Mouse (Mus musculus) limb, embryonic 14.5 days (tissue): ENCODE measurements around the gene Cd200r4. TPM values are rescaled to one million over a fixed set of nuclear protein-coding genes. Genes with fewer than 3 reads are reported as not detected.

Experiments used
- ATAC-seq: fragments of 200-750 bp; cut with Nextera tagmentation; 2 replicates; pipeline ENCODE4 v1.8.0; 2017; ENCODE audit warnings: low read depth, moderate number of reproducible peaks, moderate TSS enrichment; ENCODE audit not compliant: low FRiP score
- DNase-seq: peaks from one replicate; pipeline ENCODE4 v3.0.0-alpha.2; 2015; ENCODE audit warnings: low spot score
- H3K27ac ChIP-seq: fragments of 300-500 bp; sonication (generic); replicated peaks from 2 replicates; pipeline ENCODE4 v1.5.1; 2014; ENCODE audit warnings: low read depth, mild to moderate bottlenecking, low read length, moderate library complexity, mixed read lengths
- H3K27me3 ChIP-seq: fragments of 300-500 bp; sonication (generic); 2 replicates; pipeline ENCODE4 v1.6.1; 2014; ENCODE audit warnings: low read length, mixed read lengths; ENCODE audit not compliant: control insufficient read depth, insufficient read depth
- H3K36me3 ChIP-seq: fragments of 300-500 bp; sonication (generic); 2 replicates; pipeline ENCODE4 v1.6.1; 2014; ENCODE audit warnings: mild to moderate bottlenecking, low read length, moderate library complexity, mixed read lengths; ENCODE audit not compliant: control insufficient read depth, insufficient read depth
- H3K4me1 ChIP-seq: fragments of 300-500 bp; sonication (generic); 2 replicates; pipeline ENCODE4 v1.6.1; 2014; ENCODE audit warnings: antibody characterized with exemption, low read length, mixed read lengths; ENCODE audit not compliant: control insufficient read depth, insufficient read depth
- H3K4me2 ChIP-seq: fragments of 300-500 bp; sonication (generic); replicated peaks from 2 replicates; pipeline ENCODE4 v1.6.1; 2014; ENCODE audit warnings: low read depth, mild to moderate bottlenecking, low read length, moderate library complexity; ENCODE audit not compliant: severe bottlenecking
- H3K4me3 ChIP-seq: fragments of 300-500 bp; sonication (generic); replicated peaks from 2 replicates; pipeline ENCODE4 v1.5.1; 2014; ENCODE audit warnings: low read length
- H3K9ac ChIP-seq: fragments of 300-500 bp; sonication (generic); 2 replicates; pipeline ENCODE4 v1.6.1; 2014; ENCODE audit warnings: mild to moderate bottlenecking, low read depth, low read length, moderate library complexity; ENCODE audit not compliant: severe bottlenecking
- H3K9me3 ChIP-seq: fragments of 300-500 bp; sonication (generic); 2 replicates; pipeline ENCODE4 v1.6.1; 2016; ENCODE audit warnings: low read length; ENCODE audit not compliant: control insufficient read depth
- POLR2A ChIP-seq: fragments of 200-500 bp; IDR thresholded peaks from 2 replicates; pipeline ENCODE4 v1.8.0; 2012; ENCODE audit warnings: inconsistent platforms, mild to moderate bottlenecking, moderate library complexity, borderline replicate concordance; ENCODE audit not compliant: insufficient read depth, insufficient read length; ENCODE audit errors: extremely low read depth
- WGBS: fragments of 180-500 bp; shearing (Covaris S2); extraction: QIAGEN DNeasy Blood & Tissue Kit; methylation state at CpG from one replicate; pipeline ENCODE4 v1.1.7; 2014; 5-methylcytosine and 5-hydroxymethylcytosine counted together
- polyA plus RNA-seq, 2 experiments: library from polyadenylated mRNA; depleted of rRNA in 1 of 2; stranded (reverse) in 1 of 2; unstranded in 1 of 2; fragments of >200 nt; fragmentation: Nextera tagmentation in 1 of 2; extraction: Ambion mirVana in 1 of 2; gene quantifications; 2 replicates each; pipeline versions ENCODE4 v1.2.1 to v1.2.3; 2012 to 2014

Gene Cd200r4
- polyA plus RNA-seq, 2 experiments: 0.43 to 0.57 TPM

GRCm38 (mm10) chr16:44876625-44877024 is 65.1 kb downstream of the Cd200r4 start:
- H3K9ac ChIP-seq: no peak overlapping the region
- no peak for TF ChIP-seq POLR2A
- ATAC-seq (no peak), DNase-seq (no peak)
- no peak overlapping the region for H3K27ac ChIP-seq
- 63% methylated on average over 5 of the region's 5 CpGs for WGBS
- no peak overlapping the region for H3K4me3 ChIP-seq
- no peaks in the 10 kb centered on the region for H3K4me1 ChIP-seq
- H3K4me2 ChIP-seq: no peak overlapping the region
- no peaks in the 10 kb centered on the region for H3K36me3 ChIP-seq
- no peaks in the 10 kb centered on the region for H3K27me3 ChIP-seq
- H3K9me3 ChIP-seq: no peaks in the 10 kb centered on the region

GRCm38 (mm10) chr16:44877595-44877994 is 66.1 kb downstream of the Cd200r4 start:
- ATAC-seq (no peak), DNase-seq (no peak)
- Histone ChIP-seq H3K9ac (no peak overlapping the region), H3K36me3 (no peaks in the 10 kb centered on the region), H3K4me3 (no peak overlapping the region), H3K27ac (no peak overlapping the region), H3K4me2 (no peak overlapping the region), H3K27me3 (no peaks in the 10 kb centered on the region), H3K9me3 (no peaks in the 10 kb centered on the region), H3K4me1 (no peaks in the 10 kb centered on the region)
- no peak for TF ChIP-seq POLR2A
- WGBS: 87% methylated on average over 6 of the region's 6 CpGs

Other genes with a start within 250 kb of the Cd200r4 start
- gene Nepro, start 87.4 kb upstream of the Cd200r4 start, polyA plus RNA-seq (2012; rRNA removed): 10.6 and 13.0 TPM in 2 replicates
- gene Nepro, start 87.4 kb upstream of the Cd200r4 start, polyA plus RNA-seq (2014; fragmentation: Nextera tagmentation; extraction: Ambion mirVana): 7.9 and 8.1 TPM in 2 replicates
- gene Gtpbp8, start 65.4 kb upstream of the Cd200r4 start, polyA plus RNA-seq (2012; rRNA removed): 12.1 and 12.5 TPM in 2 replicates
- 27.2 and 28.4 TPM in 2 replicates for gene Gtpbp8, start 65.4 kb upstream of the Cd200r4 start, polyA plus RNA-seq (2014; fragmentation: Nextera tagmentation; extraction: Ambion mirVana)
- 0.86 and 1.1 TPM in 2 replicates for gene Cd200r1, start 46.0 kb upstream of the Cd200r4 start, polyA plus RNA-seq (2012; rRNA removed)
- gene Cd200r1, start 46.0 kb upstream of the Cd200r4 start, polyA plus RNA-seq (2014; fragmentation: Nextera tagmentation; extraction: Ambion mirVana): 2.7 and 2.8 TPM in 2 replicates
- 0.03 and 0.04 TPM in 2 replicates for gene Cd200r2, start 55.4 kb downstream of the Cd200r4 start, polyA plus RNA-seq (2012; rRNA removed)
- gene Cd200r2, start 55.4 kb downstream of the Cd200r4 start, polyA plus RNA-seq (2014; fragmentation: Nextera tagmentation; extraction: Ambion mirVana): not detected in 2 replicates
- 1.1 TPM in 2 replicates for gene Cd200r3, start 131.9 kb downstream of the Cd200r4 start, polyA plus RNA-seq (2012; rRNA removed)
- 1.9 and 2.1 TPM in 2 replicates for gene Cd200r3, start 131.9 kb downstream of the Cd200r4 start, polyA plus RNA-seq (2014; fragmentation: Nextera tagmentation; extraction: Ambion mirVana)